Mouse (Mus musculus) MEL (cell line): Measurements from ENCODE around the gene Plxnb3. TPM values are rescaled to one million over a fixed set of nuclear protein-coding genes. Genes with fewer than 3 reads are reported as not detected.

Experiments used
- DNase-seq: peaks from one replicate; pipeline ENCODE4 v3.0.0; 2011; ENCODE audit warnings: low read depth, low spot score
- H3K27ac ChIP-seq: 2 replicates; pipeline ENCODE4 v1.5.1; 2012; ENCODE audit warnings: low read depth, mild to moderate bottlenecking, control low read depth, low read length, moderate library complexity; ENCODE audit not compliant: control insufficient read depth
- H3K27me3 ChIP-seq, 2 experiments: fragments of 150-350 bp in 1 of 2; sonication (generic) in 1 of 2; 2 replicates each; pipeline ENCODE4 v1.6.1; 2012; ENCODE audit warnings: low read length in 2 of 2, mild to moderate bottlenecking in 2 of 2, improper control_type of control experiment in 1 of 2, moderate library complexity in 1 of 2; ENCODE audit not compliant: insufficient read depth in 2 of 2, control insufficient read depth in 1 of 2
- H3K36me3 ChIP-seq, 2 experiments: 2 replicates each; pipeline ENCODE4 v1.6.1; 2012 to 2014; ENCODE audit warnings: low read length in 2 of 2, improper control_type of control experiment in 1 of 2, inconsistent platforms in 1 of 2, mild to moderate bottlenecking in 1 of 2; ENCODE audit not compliant: insufficient read depth in 2 of 2, control insufficient read depth in 1 of 2
- H3K4me1 ChIP-seq, 2 experiments: fragments of 150-350 bp in 1 of 2; sonication (generic) in 1 of 2; 2 replicates each; pipeline ENCODE4 v1.6.1; 2012; ENCODE audit warnings: low read length in 2 of 2, improper control_type of control experiment in 1 of 2, mild to moderate bottlenecking in 1 of 2; ENCODE audit not compliant: insufficient read depth in 2 of 2, control insufficient read depth in 1 of 2
- H3K4me3 ChIP-seq, 2 experiments: fragments of 150-350 bp in 1 of 2; sonication (generic) in 1 of 2; 2 replicates each; pipeline ENCODE4 v1.5.1; 2012; ENCODE audit warnings: low read depth in 2 of 2, low read length in 2 of 2, mild to moderate bottlenecking in 2 of 2, moderate library complexity in 2 of 2, control low read depth in 1 of 2, improper control_type of control experiment in 1 of 2; ENCODE audit not compliant: control insufficient read depth in 1 of 2, insufficient read depth in 1 of 2
- H3K79me2 ChIP-seq: 2 replicates; pipeline ENCODE4 v1.6.1; 2012; ENCODE audit warnings: mild to moderate bottlenecking, low read length, moderate library complexity; ENCODE audit not compliant: control insufficient read depth, poor library complexity, insufficient read depth
- H3K9ac ChIP-seq: 2 replicates; pipeline ENCODE4 v1.6.1; 2012; ENCODE audit warnings: low read depth, mild to moderate bottlenecking, control low read depth, low read length, moderate library complexity; ENCODE audit not compliant: control insufficient read depth, poor library complexity, severe bottlenecking
- H3K9me3 ChIP-seq: fragments of 150-350 bp; sonication (generic); replicated peaks from 2 replicates; pipeline ENCODE4 v1.6.1; 2012; ENCODE audit warnings: mild to moderate bottlenecking, low read length, improper control_type of control experiment, moderate library complexity; ENCODE audit not compliant: insufficient read depth
- BHLHE40 ChIP-seq: IDR thresholded peaks from 2 replicates; pipeline ENCODE4 v1.6.1; 2012; ENCODE audit warnings: low read depth, mild to moderate bottlenecking, inconsistent platforms, low read length, improper control_type of control experiment, borderline replicate concordance
- CHD1 ChIP-seq: IDR thresholded peaks from 2 replicates; pipeline ENCODE4 v1.6.1; 2012; ENCODE audit warnings: low read depth, mild to moderate bottlenecking, inconsistent platforms, low read length, improper control_type of control experiment
- CTCF ChIP-seq, 3 experiments: IDR thresholded peaks in 2 of 3; conservative IDR thresholded peaks in 1 of 3; 2 replicates each; pipeline ENCODE4 v1.5.1; 2011 to 2012; ENCODE audit warnings: low read length in 3 of 3, low read depth in 2 of 3, mild to moderate bottlenecking in 2 of 3, improper control_type of control experiment in 1 of 3, inconsistent platforms in 1 of 3, mixed read lengths in 1 of 3, moderate library complexity in 1 of 3; ENCODE audit not compliant: control insufficient read depth in 1 of 3, insufficient read depth in 1 of 3, poor library complexity in 1 of 3, severe bottlenecking in 1 of 3
- GABPA ChIP-seq: IDR thresholded peaks from 2 replicates; pipeline ENCODE4 v1.6.1; 2012; ENCODE audit warnings: low read depth, mild to moderate bottlenecking, inconsistent platforms, low read length, improper control_type of control experiment, moderate library complexity
- HCFC1 ChIP-seq: IDR thresholded peaks from 2 replicates; pipeline ENCODE4 v1.6.1; 2012; ENCODE audit warnings: low read depth, mild to moderate bottlenecking, inconsistent platforms, low read length, improper control_type of control experiment, moderate library complexity
- JUND ChIP-seq: IDR thresholded peaks from 2 replicates; pipeline ENCODE4 v1.6.1; 2011; ENCODE audit warnings: low read depth, mild to moderate bottlenecking, improper control_type of control experiment, low read length
- MEF2A ChIP-seq: IDR thresholded peaks from 2 replicates; pipeline ENCODE4 v1.6.1; 2014; ENCODE audit warnings: low read depth, mild to moderate bottlenecking, inconsistent platforms, low read length, improper control_type of control experiment; ENCODE audit not compliant: poor library complexity, insufficient replicate concordance, severe bottlenecking; ENCODE audit errors: extremely low read depth
- POLR2A ChIP-seq, 2 experiments: IDR thresholded peaks; 2 replicates each; pipeline ENCODE4 v1.6.1; 2011 to 2012; ENCODE audit warnings: low read length in 2 of 2, mild to moderate bottlenecking in 2 of 2, control low read depth in 1 of 2, improper control_type of control experiment in 1 of 2, low read depth in 1 of 2, moderate library complexity in 1 of 2; ENCODE audit not compliant: control insufficient read depth in 1 of 2, insufficient read depth in 1 of 2, poor library complexity in 1 of 2
- POLR2AphosphoS2 ChIP-seq: IDR thresholded peaks from 2 replicates; pipeline ENCODE4 v1.6.1; 2011; ENCODE audit warnings: low read length, improper control_type of control experiment
- RAD21 ChIP-seq: IDR thresholded peaks from 2 replicates; pipeline ENCODE4 v1.6.1; 2011; ENCODE audit warnings: mild to moderate bottlenecking, low read depth, low read length, improper control_type of control experiment
- TBP ChIP-seq: IDR thresholded peaks from 2 replicates; pipeline ENCODE4 v1.8.0; 2011; ENCODE audit warnings: low read depth, low read length, improper control_type of control experiment
- polyA plus RNA-seq, 2 experiments: library from polyadenylated mRNA; stranded (reverse) in 1 of 2; unstranded in 1 of 2; fragments of >175 nt in 1 of 2; fragments of >200 nt in 1 of 2; gene quantifications; 2 replicates each; pipeline versions ENCODE4 v1.2.1 to v1.2.4; 2012; ENCODE audit warnings: low replicate concordance in 2 of 2, low read depth in 1 of 2; ENCODE audit not compliant: insufficient read length in 2 of 2, insufficient read depth in 1 of 2, missing spikeins in 1 of 2
- total RNA-seq: library from RNA; depleted of rRNA; stranded (reverse); fragments of 300-350 nt; gene quantifications from 2 replicates; pipeline ENCODE4 v1.2.3, GENCODE M21; 2012

The Plxnb3 gene
- total and polyA plus RNA-seq, 3 experiments: 0.10 TPM; not detected in 2

DNA sequence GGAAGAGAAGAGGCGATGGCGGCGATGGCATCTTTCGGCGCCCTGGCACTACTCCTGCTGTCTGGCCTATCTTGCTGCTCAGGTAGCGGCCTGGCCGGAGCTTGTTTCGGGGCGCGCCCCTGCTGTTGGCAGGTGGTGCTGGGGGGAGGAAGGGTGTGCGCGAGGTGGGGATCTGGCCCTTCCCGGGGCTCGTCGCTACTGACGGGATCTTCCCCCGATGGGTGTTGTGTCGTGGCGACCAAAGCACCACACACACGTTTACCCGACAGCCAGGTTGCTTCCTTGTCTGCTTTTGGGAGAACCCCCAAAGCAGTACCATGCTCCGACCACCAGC lies 30.3 kb downstream of the Plxnb3 start:
- H3K27ac ChIP-seq: peak overlapping the region; percentile 66
- H3K79me2 ChIP-seq: peaks cover 57% of the 10 kb centered on the region
- peak overlapping the region; percentile 68 to 88 for H3K4me3 ChIP-seq
- no peaks in the 10 kb centered on the region for H3K9me3 ChIP-seq
- H3K27me3 ChIP-seq: no peaks in the 10 kb centered on the region
- peaks cover 0 to 18% of the 10 kb centered on the region in 2 experiments; a peak in 3 of 4 replicates for H3K4me1 ChIP-seq
- H3K36me3 ChIP-seq: peaks cover 6 to 20% of the 10 kb centered on the region in 2 experiments; a peak in 3 of 4 replicates
- DNase-seq: no peak
- TF ChIP-seq POLR2AphosphoS2 (0 out of 2 replicates have a peak, but pooled peaks have one; percentile 45), MEF2A (no peak), RAD21 (no peak)
- H3K9ac ChIP-seq: peak overlapping the region; percentile 93

GRCm38 (mm10) chrX:73788501-73788900 lies 31.6 kb downstream of the Plxnb3 start:
- peaks cover 54% of the 10 kb centered on the region for H3K79me2 ChIP-seq
- no peaks in the 10 kb centered on the region for H3K27me3 ChIP-seq
- no peak for DNase-seq
- no peak overlapping the region for H3K27ac ChIP-seq
- TF ChIP-seq HCFC1: no peak
- no peak for TF ChIP-seq POLR2A (IDR thresholded peaks at IDR 0.05; ENCODE audit: control insufficient read depth in 1 of 2, insufficient read depth in 1 of 2, low read depth in 1 of 2, low read length in 2 of 2, poor library complexity in 1 of 2)
- no peak for TF ChIP-seq TBP
- TF ChIP-seq GABPA: no peak
- no peak for TF ChIP-seq RAD21
- no peak for TF ChIP-seq BHLHE40
- TF ChIP-seq CTCF (IDR thresholded peaks at IDR 0.05 in 2 of 3, conservative IDR thresholded peaks at IDR 0.05 in 1 of 3; ENCODE audit: control insufficient read depth in 1 of 3, insufficient read depth in 1 of 3, low read depth in 2 of 3, low read length in 3 of 3, poor library complexity in 1 of 3, severe bottlenecking in 1 of 3): no peak
- no peak for TF ChIP-seq JUND
- H3K9me3 ChIP-seq: no peaks in the 10 kb centered on the region
- peak overlapping the region; percentile 68 to 88 for H3K4me3 ChIP-seq
- H3K36me3 ChIP-seq: peaks cover 6 to 20% of the 10 kb centered on the region in 2 experiments; a peak in 3 of 4 replicates
- peaks cover 0 to 18% of the 10 kb centered on the region in 2 experiments; a peak in 3 of 4 replicates for H3K4me1 ChIP-seq
- peak overlapping the region; percentile 93 for H3K9ac ChIP-seq

DNA sequence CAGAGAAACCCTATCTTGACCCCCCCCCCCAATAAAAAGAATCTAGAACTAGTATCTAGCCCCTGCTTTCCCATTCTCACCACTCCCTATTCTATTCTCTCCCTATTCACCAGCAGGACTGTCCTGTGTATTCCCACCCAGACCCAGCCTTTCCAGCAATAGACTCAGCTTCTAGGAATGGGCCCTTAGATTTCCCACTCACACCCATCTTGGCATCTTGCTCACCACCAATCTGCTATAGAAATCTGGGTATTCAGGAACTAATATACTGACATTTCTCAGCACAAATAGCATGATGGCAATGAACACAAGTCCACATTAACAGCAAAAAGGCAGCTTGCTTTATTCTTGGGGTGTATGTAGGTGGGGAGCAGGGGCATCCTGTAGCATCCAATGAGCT lies 36.1 kb downstream of the Plxnb3 start:
- H3K79me2 ChIP-seq: peaks cover 13% of the 10 kb centered on the region
- no peak for TF ChIP-seq CHD1
- TF ChIP-seq POLR2AphosphoS2: peak; percentile 55; the same call in 1 of the 2 replicates
- TF ChIP-seq, all 39 proteins: peak for 1
- Histone ChIP-seq H3K4me3 (no peak overlapping the region), H3K36me3 (peaks cover 6 to 14% of the 10 kb centered on the region in 2 experiments; a peak in 3 of 4 replicates), H3K27me3 (no peaks in the 10 kb centered on the region), H3K9me3 (no peaks in the 10 kb centered on the region), H3K27ac (no peak overlapping the region), H3K9ac (no peak overlapping the region), H3K4me1 (peaks cover 0 to 8% of the 10 kb centered on the region in 2 experiments; a peak in 2 of 4 replicates)
- no peak for DNase-seq
